Mouse (Mus musculus) CH12.LX (cell line): Measurements from ENCODE around the gene Abca7.

Experiments
- BHLHE40 ChIP-seq: IDR thresholded peaks from 2 replicates; pipeline ENCODE4 v1.6.1; 2011; ENCODE audit warnings: mild to moderate bottlenecking, low read depth, low read length, improper control_type of control experiment
- CHD2 ChIP-seq: IDR thresholded peaks from 2 replicates; pipeline ENCODE4 v1.6.1; 2011; ENCODE audit warnings: low read length, improper control_type of control experiment
- CTCF ChIP-seq, 2 experiments: IDR thresholded peaks in 1 of 2; conservative IDR thresholded peaks in 1 of 2; 2 replicates each; pipeline ENCODE4 v1.5.1; 2011 to 2012; ENCODE audit warnings: low read depth in 2 of 2, low read length in 2 of 2, improper control_type of control experiment in 1 of 2, inconsistent platforms in 1 of 2, mild to moderate bottlenecking in 1 of 2, moderate library complexity in 1 of 2
- E2F4 ChIP-seq: IDR thresholded peaks from 2 replicates; pipeline ENCODE4 v1.6.1; 2011; ENCODE audit warnings: low read depth, low read length, improper control_type of control experiment; ENCODE audit not compliant: insufficient replicate concordance
- EP300 ChIP-seq: IDR thresholded peaks from 2 replicates; pipeline ENCODE4 v1.6.1; 2011; ENCODE audit warnings: low read length, improper control_type of control experiment
- KAT2A ChIP-seq: IDR thresholded peaks from 2 replicates; pipeline ENCODE4 v1.6.1; 2012; ENCODE audit warnings: low read length, improper control_type of control experiment, inconsistent platforms; ENCODE audit not compliant: insufficient replicate concordance
- MEF2A ChIP-seq: IDR thresholded peaks from 2 replicates; pipeline ENCODE4 v1.6.1; 2014; ENCODE audit warnings: low read depth, mild to moderate bottlenecking, inconsistent platforms, low read length, improper control_type of control experiment, borderline replicate concordance
- NRF1 ChIP-seq: IDR thresholded peaks from 2 replicates; pipeline ENCODE4 v1.6.1; 2014; ENCODE audit warnings: low read depth, mild to moderate bottlenecking, inconsistent platforms, low read length, improper control_type of control experiment, moderate library complexity
- POLR2A ChIP-seq: IDR thresholded peaks from 2 replicates; pipeline ENCODE4 v1.6.1; 2011; ENCODE audit warnings: low read depth, mild to moderate bottlenecking, improper control_type of control experiment, low read length
- TBP ChIP-seq: conservative IDR thresholded peaks from 2 replicates; pipeline ENCODE4 v1.6.1; 2011; ENCODE audit warnings: low read depth, low read length, improper control_type of control experiment
- TCF12 ChIP-seq: IDR thresholded peaks from 2 replicates; pipeline ENCODE4 v1.6.1; 2014; ENCODE audit warnings: low read depth, mild to moderate bottlenecking, inconsistent platforms, low read length, improper control_type of control experiment
- USF1 ChIP-seq: IDR thresholded peaks from 2 replicates; pipeline ENCODE4 v1.6.1; 2014; ENCODE audit warnings: low read depth, mild to moderate bottlenecking, inconsistent platforms, low read length, improper control_type of control experiment
- ZMIZ1 ChIP-seq: IDR thresholded peaks from 2 replicates; pipeline ENCODE4 v1.6.1; 2012; ENCODE audit warnings: low read depth, mild to moderate bottlenecking, inconsistent platforms, low read length, improper control_type of control experiment

- TF ChIP-seq E2F4 (no peak), TCF12 (no peak), BHLHE40 (no peak), POLR2A (no peak), CTCF (conservative IDR thresholded peaks at IDR 0.05 in 1 of 2, IDR thresholded peaks at IDR 0.05 in 1 of 2; ENCODE audit: low read depth in 2 of 2, low read length in 2 of 2) (no peak), ZMIZ1 (no peak), CHD2 (no peak), KAT2A (no peak), EP300 (no peak), TBP (no peak), NRF1 (no peak), MEF2A (no peak), USF1 (no peak)
Observed at GRCm38 (mm10) chr10:80020191-80020590, 23.9 kb downstream of the Abca7 start.
